Mouse (Mus musculus): ENCODE results near the gene Kdm5a. TPM values are rescaled to one million over a fixed set of nuclear protein-coding genes. Genes with fewer than 3 reads are reported as not detected.

Gene Kdm5a
- polyA plus RNA-seq, 1 experiment from 2014 or later, result 34.8 TPM

- no peak overlapping the region for H3K4me3 ChIP-seq
- 66% methylated on average over 3 of the region's 3 CpGs for WGBS (ENCODE audit: insufficient replicate concordance)
Observed at GRCm38 (mm10) chr6:120450208-120450607, 86.3 kb downstream of the Kdm5a start.

GRCm38 (mm10) chr6:120452384-120453102 is 88.6 kb downstream of the Kdm5a start:
- Histone ChIP-seq H3K27ac (no peak overlapping the region), H3K36me3 (no peaks in the 10 kb centered on the region), H3K9ac (no peak overlapping the region), H3K4me3 (no peak overlapping the region), H3K9me3 (replicated peaks) (no peaks in the 10 kb centered on the region), H3K27me3 (replicated peaks) (no peaks in the 10 kb centered on the region), H3K4me1 (peaks cover 36% of the 10 kb centered on the region), H3K4me2 (no peak overlapping the region)
- WGBS (ENCODE audit: insufficient replicate concordance), result 37% methylated on average over 11 of the region's 11 CpGs
- 0 out of 2 replicates have a peak, but pooled peaks have one; percentile 2 for ATAC-seq

More at GRCm38 (mm10) chr6:120450208-120450607, 86.3 kb downstream of the Kdm5a start:
- Histone ChIP-seq H3K4me1 (peaks cover 30% of the 10 kb centered on the region), H3K4me2 (no peak overlapping the region), H3K9me3 (replicated peaks) (no peaks in the 10 kb centered on the region), H3K27ac (no peak overlapping the region), H3K9ac (no peak overlapping the region), H3K36me3 (no peaks in the 10 kb centered on the region), H3K27me3 (replicated peaks) (no peaks in the 10 kb centered on the region)
- no peak for ATAC-seq

- Histone ChIP-seq H3K9ac (no peak overlapping the region), H3K36me3 (no peaks in the 10 kb centered on the region), H3K9me3 (replicated peaks) (no peaks in the 10 kb centered on the region), H3K4me1 (peaks cover 36% of the 10 kb centered on the region), H3K27me3 (replicated peaks) (no peaks in the 10 kb centered on the region), H3K27ac (no peak overlapping the region), H3K4me3 (no peak overlapping the region), H3K4me2 (no peak overlapping the region)
- ATAC-seq, result peak; percentile 52; the same call in 1 of the 2 replicates
- 33% methylated on average over 5 of the region's 5 CpGs for WGBS (ENCODE audit: insufficient replicate concordance)
Observed at GRCm38 (mm10) chr6:120453103-120453445, 89.2 kb downstream of the Kdm5a start.

- Histone ChIP-seq H3K27me3 (replicated peaks) (no peaks in the 10 kb centered on the region), H3K4me3 (no peak overlapping the region), H3K27ac (no peak overlapping the region), H3K9me3 (replicated peaks) (no peaks in the 10 kb centered on the region), H3K36me3 (no peaks in the 10 kb centered on the region), H3K9ac (no peak overlapping the region), H3K4me2 (no peak overlapping the region), H3K4me1 (peaks cover 36% of the 10 kb centered on the region)
- no peak for ATAC-seq
- 68% methylated on average over 3 of the region's 3 CpGs for WGBS (ENCODE audit: insufficient replicate concordance)
Observed at GRCm38 (mm10) chr6:120453556-120453955, 89.6 kb downstream of the Kdm5a start.

- Histone ChIP-seq H3K4me2 (peak overlapping the region; percentile 51), H3K27ac (peak overlapping the region; percentile 13; the same call in 1 of the 2 replicates)
- WGBS (ENCODE audit: insufficient replicate concordance), result 17% methylated on average over 11 of the region's 11 CpGs
Observed at GRCm38 (mm10) chr6:120454627-120455077, 90.7 kb downstream of the Kdm5a start.

GRCm38 (mm10) chr6:120457074-120457473 is 93.2 kb downstream of the Kdm5a start:
- no peaks in the 10 kb centered on the region for H3K36me3 ChIP-seq
- peaks cover 28% of the 10 kb centered on the region for H3K4me1 ChIP-seq
- H3K4me2 ChIP-seq, result no peak overlapping the region
- ATAC-seq, result no peak
- H3K27me3 ChIP-seq (replicated peaks), result peaks cover 11% of the 10 kb centered on the region
- WGBS (ENCODE audit: insufficient replicate concordance), result 45% methylated on average over 7 of the region's 7 CpGs
- no peak overlapping the region for H3K4me3 ChIP-seq
- no peak overlapping the region for H3K27ac ChIP-seq
- no peaks in the 10 kb centered on the region for H3K9me3 ChIP-seq (replicated peaks)
- no peak overlapping the region for H3K9ac ChIP-seq

More at GRCm38 (mm10) chr6:120454627-120455077, 90.7 kb downstream of the Kdm5a start:
- ATAC-seq, result peak; percentile 52
- H3K36me3 ChIP-seq, result no peaks in the 10 kb centered on the region
- no peak overlapping the region; the same call in 1 of the 2 replicates for H3K9ac ChIP-seq
- peaks cover 36% of the 10 kb centered on the region for H3K4me1 ChIP-seq
- no peaks in the 10 kb centered on the region for H3K27me3 ChIP-seq (replicated peaks)
- H3K4me3 ChIP-seq, result 0 out of 2 replicates have a peak overlapping the region, but pooled peaks have one; percentile 26
- H3K9me3 ChIP-seq (replicated peaks), result no peaks in the 10 kb centered on the region

GRCm38 (mm10) chr6:120457751-120458150 is 93.8 kb downstream of the Kdm5a start:
- 79% methylated on average over 5 of the region's 5 CpGs for WGBS (ENCODE audit: insufficient replicate concordance)
- Histone ChIP-seq H3K4me2 (no peak overlapping the region), H3K9ac (no peak overlapping the region), H3K27me3 (replicated peaks) (peaks cover 15% of the 10 kb centered on the region), H3K4me1 (peaks cover 27% of the 10 kb centered on the region), H3K4me3 (no peak overlapping the region), H3K36me3 (no peaks in the 10 kb centered on the region), H3K9me3 (replicated peaks) (no peaks in the 10 kb centered on the region), H3K27ac (no peak overlapping the region)
- no peak for ATAC-seq

GRCm38 (mm10) chr6:120461217-120461616 is 97.3 kb downstream of the Kdm5a start:
- WGBS (ENCODE audit: insufficient replicate concordance), result 57% methylated on average over 15 of the region's 15 CpGs

GRCm38 (mm10) chr6:120462251-120462650 is 98.3 kb downstream of the Kdm5a start:
- 58% methylated on average over 6 of the region's 6 CpGs for WGBS (ENCODE audit: insufficient replicate concordance)
- Histone ChIP-seq H3K36me3 (no peaks in the 10 kb centered on the region), H3K4me3 (no peak overlapping the region), H3K9me3 (replicated peaks) (no peaks in the 10 kb centered on the region), H3K27me3 (replicated peaks) (peaks cover 15% of the 10 kb centered on the region), H3K4me2 (no peak overlapping the region), H3K4me1 (peaks cover 45% of the 10 kb centered on the region), H3K9ac (no peak overlapping the region), H3K27ac (no peak overlapping the region)
- ATAC-seq, result no peak

More at GRCm38 (mm10) chr6:120461217-120461616, 97.3 kb downstream of the Kdm5a start:
- Histone ChIP-seq H3K9me3 (replicated peaks) (no peaks in the 10 kb centered on the region), H3K4me2 (no peak overlapping the region), H3K27me3 (replicated peaks) (peaks cover 15% of the 10 kb centered on the region), H3K9ac (no peak overlapping the region), H3K4me3 (no peak overlapping the region), H3K36me3 (no peaks in the 10 kb centered on the region), H3K4me1 (peaks cover 34% of the 10 kb centered on the region), H3K27ac (no peak overlapping the region)
- ATAC-seq, result no peak

GRCm38 (mm10) chr6:120463086-120463871 is 99.4 kb downstream of the Kdm5a start, which contains the start of gene Il17ra:
Gene Il17ra (plus strand): TSS chr6:120463247.
- under 1% methylated on average over 90 of the region's 90 CpGs for WGBS (ENCODE audit: insufficient replicate concordance)
- Histone ChIP-seq H3K9ac (peak within 1 kb of the TSS; percentile 85), H3K4me3 (peak within 1 kb of the TSS; percentile 80), H3K9me3 (replicated peaks) (no peaks in the 10 kb centered on the region), H3K27me3 (replicated peaks) (peaks cover 15% of the 10 kb centered on the region), H3K4me1 (peaks cover 53% of the 10 kb centered on the region), H3K4me2 (peak within 1 kb of the TSS; percentile 98), H3K27ac (peak within 1 kb of the TSS; percentile 81), H3K36me3 (no peaks in the 10 kb centered on the region)
- peak; percentile 89 for ATAC-seq

- Histone ChIP-seq H3K4me2 (peak overlapping the region; percentile 98), H3K36me3 (no peaks in the 10 kb centered on the region), H3K4me3 (peak overlapping the region; percentile 80), H3K9ac (peak overlapping the region; percentile 85), H3K27me3 (replicated peaks) (peaks cover 15% of the 10 kb centered on the region), H3K9me3 (replicated peaks) (no peaks in the 10 kb centered on the region), H3K27ac (peak overlapping the region; percentile 81), H3K4me1 (peaks cover 57% of the 10 kb centered on the region)
- 1% methylated on average over 11 of the region's 11 CpGs for WGBS (ENCODE audit: insufficient replicate concordance)
- ATAC-seq, result peak; percentile 24; the same call in 1 of the 2 replicates
Observed at GRCm38 (mm10) chr6:120463884-120464283, 100.0 kb downstream of the Kdm5a start.

Data from liver, embryonic 12.5 days (tissue).